Mouse (Mus musculus) liver, embryonic 11.5 days (tissue): Measurements from ENCODE around the gene Tekt1. TPM values are rescaled to one million over a fixed set of nuclear protein-coding genes. Genes with fewer than 3 reads are reported as not detected.

ENCODE experiments used
- ATAC-seq: fragments of 200-750 bp; cut with Nextera tagmentation; replicated peaks from 2 replicates; pipeline ENCODE4 v1.8.0; 2017; ENCODE audit warnings: moderate number of reproducible peaks, mild to moderate bottlenecking, moderate TSS enrichment, moderate library complexity; ENCODE audit not compliant: low FRiP score
- DNase-seq: peaks from one replicate; pipeline ENCODE4 v3.0.0-alpha.2; 2017; ENCODE audit warnings: low spot score
- H3K27ac ChIP-seq: fragments of 300-500 bp; sonication (generic); 2 replicates; pipeline ENCODE4 v1.5.1; 2014; ENCODE audit warnings: mild to moderate bottlenecking, low read depth, low read length, control low read depth
- H3K27me3 ChIP-seq: fragments of 300-500 bp; sonication (generic); replicated peaks from 2 replicates; pipeline ENCODE4 v1.6.1; 2014; ENCODE audit warnings: low read length, mixed read lengths; ENCODE audit not compliant: control insufficient read depth, insufficient read depth
- H3K36me3 ChIP-seq: fragments of 300-500 bp; sonication (generic); 2 replicates; pipeline ENCODE4 v1.6.1; 2014; ENCODE audit warnings: mild to moderate bottlenecking, low read length, moderate library complexity, mixed read lengths; ENCODE audit not compliant: control insufficient read depth, insufficient read depth
- H3K4me1 ChIP-seq: fragments of 300-500 bp; sonication (generic); replicated peaks from 2 replicates; pipeline ENCODE4 v1.6.1; 2014; ENCODE audit warnings: low read length, mixed read lengths; ENCODE audit not compliant: control insufficient read depth, insufficient read depth
- H3K4me2 ChIP-seq: fragments of 300-500 bp; sonication (generic); 2 replicates; pipeline ENCODE4 v1.6.1; 2014; ENCODE audit warnings: mild to moderate bottlenecking, control low read depth, moderate library complexity
- H3K4me3 ChIP-seq: fragments of 300-500 bp; sonication (generic); 2 replicates; pipeline ENCODE4 v1.5.1; 2014; ENCODE audit warnings: low read depth, low read length, control low read depth
- H3K9ac ChIP-seq: fragments of 300-500 bp; sonication (generic); 2 replicates; pipeline ENCODE4 v1.6.1; 2014; ENCODE audit warnings: low read depth, low read length, control low read depth
- H3K9me3 ChIP-seq: fragments of 300-500 bp; sonication (generic); 2 replicates; pipeline ENCODE4 v1.6.1; 2016; ENCODE audit warnings: low read length, inconsistent platforms, mixed read lengths; ENCODE audit not compliant: control insufficient read depth
- WGBS: fragments of 180-500 bp; shearing (Covaris S2); extraction: QIAGEN DNeasy Blood & Tissue Kit; methylation state at CpG from one replicate; pipeline ENCODE4 v1.1.7; 2014; 5-methylcytosine and 5-hydroxymethylcytosine counted together
- polyA plus RNA-seq: library from polyadenylated mRNA; unstranded; fragments of >200 nt; fragmentation: Nextera tagmentation; extraction: Ambion mirVana; gene quantifications from 2 replicates; pipeline ENCODE4 v1.2.1, GENCODE M21; 2014

Gene Tekt1
- 1.1 and 1.3 TPM in 2 replicates for polyA plus RNA-seq

GRCm38 (mm10) chr11:72362347-72362741 lies at the start of gene Tekt1:
TSS of gene Tekt1 (minus strand) at chr11:72362442.
- Histone ChIP-seq H3K9ac (peak within 1 kb of the TSS; percentile 44), H3K36me3 (no peaks in the 10 kb centered on the region), H3K4me2 (peak within 1 kb of the TSS; percentile 76), H3K4me3 (peak within 1 kb of the TSS; percentile 42), H3K27me3 (no peaks in the 10 kb centered on the region), H3K27ac (no peak within 1 kb of the TSS), H3K4me1 (no peaks in the 10 kb centered on the region), H3K9me3 (no peaks in the 10 kb centered on the region)
- 40% methylated on average over 10 of the region's 10 CpGs for WGBS
- no peak for DNase-seq
- no peak for ATAC-seq

GRCm38 (mm10) chr11:72411945-72412344 lies 49.7 kb upstream of the Tekt1 start:
- Histone ChIP-seq H3K4me1 (peaks cover 46% of the 10 kb centered on the region), H3K36me3 (no peaks in the 10 kb centered on the region), H3K9me3 (no peaks in the 10 kb centered on the region), H3K9ac (no peak overlapping the region), H3K4me2 (peak overlapping the region; percentile 98), H3K4me3 (peak overlapping the region; percentile 80), H3K27me3 (peaks cover 8% of the 10 kb centered on the region; the same call in 1 of the 2 replicates), H3K27ac (no peak overlapping the region)
- ATAC-seq, result no peak
- no peak for DNase-seq
- WGBS, result 24% methylated on average over 9 of the region's 9 CpGs

GRCm38 (mm10) chr11:72411093-72411921 lies 49.1 kb upstream of the Tekt1 start, which contains the start of gene Smtnl2:
TSS of gene Smtnl2 (minus strand) at chr11:72411713.
- Histone ChIP-seq H3K36me3 (no peaks in the 10 kb centered on the region), H3K4me1 (peaks cover 51% of the 10 kb centered on the region), H3K27me3 (peaks cover 8% of the 10 kb centered on the region; the same call in 1 of the 2 replicates), H3K9me3 (no peaks in the 10 kb centered on the region), H3K27ac (no peak within 1 kb of the TSS), H3K4me3 (peak within 1 kb of the TSS; percentile 80), H3K4me2 (peak within 1 kb of the TSS; percentile 98), H3K9ac (peak within 1 kb of the TSS; percentile 70)
- DNase-seq, result peak; percentile 89
- peak; percentile 87 for ATAC-seq
- under 1% methylated on average over 86 of the region's 86 CpGs for WGBS

GRCm38 (mm10) chr11:72410521-72411092 lies 48.4 kb upstream of the Tekt1 start:
- Histone ChIP-seq H3K9me3 (no peaks in the 10 kb centered on the region), H3K36me3 (no peaks in the 10 kb centered on the region), H3K4me2 (peak overlapping the region; percentile 98), H3K4me1 (peaks cover 48% of the 10 kb centered on the region), H3K27me3 (peaks cover 8% of the 10 kb centered on the region; the same call in 1 of the 2 replicates), H3K27ac (no peak overlapping the region), H3K4me3 (peak overlapping the region; percentile 80), H3K9ac (peak overlapping the region; percentile 70)
- WGBS, result 3% methylated on average over 25 of the region's 25 CpGs
- DNase-seq (no peak), ATAC-seq (0 out of 2 replicates have a peak, but pooled peaks have one; percentile 21)

GRCm38 (mm10) chr11:72409649-72410385 lies 47.6 kb upstream of the Tekt1 start:
- Histone ChIP-seq H3K27ac (no peak overlapping the region), H3K36me3 (no peaks in the 10 kb centered on the region), H3K27me3 (peaks cover 8% of the 10 kb centered on the region; the same call in 1 of the 2 replicates), H3K9me3 (no peaks in the 10 kb centered on the region), H3K4me3 (peak overlapping the region; percentile 80), H3K4me2 (peak overlapping the region; percentile 98), H3K9ac (no peak overlapping the region), H3K4me1 (peaks cover 40% of the 10 kb centered on the region)
- DNase-seq (no peak), ATAC-seq (no peak)
- WGBS, result 76% methylated on average over 12 of the region's 12 CpGs

- Histone ChIP-seq H3K9ac (no peak overlapping the region), H3K4me3 (0 out of 2 replicates have a peak overlapping the region, but pooled peaks have one; percentile 16), H3K27ac (no peak overlapping the region), H3K27me3 (peaks cover 2% of the 10 kb centered on the region; the same call in 1 of the 2 replicates), H3K4me2 (peak overlapping the region; percentile 98), H3K4me1 (peaks cover 33% of the 10 kb centered on the region), H3K36me3 (no peaks in the 10 kb centered on the region), H3K9me3 (no peaks in the 10 kb centered on the region)
- 58% methylated on average over 9 of the region's 9 CpGs for WGBS
- ATAC-seq (no peak), DNase-seq (no peak)
Measured at GRCm38 (mm10) chr11:72408451-72409170, 46.4 kb upstream of the Tekt1 start.

GRCm38 (mm10) chr11:72407574-72407973 lies 45.3 kb upstream of the Tekt1 start:
- Histone ChIP-seq H3K9me3 (no peaks in the 10 kb centered on the region), H3K36me3 (no peaks in the 10 kb centered on the region), H3K27me3 (peaks cover 2% of the 10 kb centered on the region; the same call in 1 of the 2 replicates), H3K4me1 (peaks cover 31% of the 10 kb centered on the region), H3K4me2 (peak overlapping the region; percentile 98), H3K4me3 (0 out of 2 replicates have a peak overlapping the region, but pooled peaks have one; percentile 2), H3K9ac (no peak overlapping the region), H3K27ac (0 out of 2 replicates have a peak overlapping the region, but pooled peaks have one; percentile 16)
- peak; percentile 26; the same call in 1 of the 2 replicates for ATAC-seq
- no peak for DNase-seq
- WGBS, result 10% methylated on average over 7 of the region's 7 CpGs
